Mouse (Mus musculus) hindbrain, postnatal 0 days (tissue): ENCODE measurements around the gene Cers1. TPM values are rescaled to one million over a fixed set of nuclear protein-coding genes. Genes with fewer than 3 reads are reported as not detected.
A peak's percentile ranks its signal among the peaks of the same experiment; 100 is the strongest.

Experiments used
- ATAC-seq: fragments of 200-750 bp; cut with Nextera tagmentation; 2 replicates; pipeline ENCODE4 v1.8.0; 2017; ENCODE audit warnings: mild to moderate bottlenecking, moderate TSS enrichment, moderate library complexity
- DNase-seq: peaks from one replicate; pipeline ENCODE4 v3.0.0-alpha.2; 2015; ENCODE audit warnings: low spot score
- H3K27ac ChIP-seq: fragments of 300-500 bp; sonication (generic); 2 replicates; pipeline ENCODE4 v1.5.1; 2014; ENCODE audit warnings: mild to moderate bottlenecking
- H3K27me3 ChIP-seq: fragments of 300-500 bp; sonication (generic); 2 replicates; pipeline ENCODE4 v1.6.1; 2014; ENCODE audit warnings: low read length, mixed read lengths; ENCODE audit not compliant: insufficient read depth
- H3K36me3 ChIP-seq: fragments of 300-500 bp; sonication (generic); 2 replicates; pipeline ENCODE4 v1.6.1; 2014; ENCODE audit warnings: low read length, mixed read lengths; ENCODE audit not compliant: insufficient read depth
- H3K4me1 ChIP-seq: fragments of 300-500 bp; sonication (generic); 2 replicates; pipeline ENCODE4 v1.6.1; 2014; ENCODE audit warnings: antibody characterized with exemption, low read length, mixed read lengths; ENCODE audit not compliant: insufficient read depth
- H3K4me2 ChIP-seq: fragments of 300-500 bp; sonication (generic); 2 replicates; pipeline ENCODE4 v1.6.1; 2014; ENCODE audit warnings: low read depth, mild to moderate bottlenecking, low read length, moderate library complexity, mixed read lengths
- H3K4me3 ChIP-seq: fragments of 300-500 bp; sonication (generic); 2 replicates; pipeline ENCODE4 v1.5.1; 2014; ENCODE audit warnings: low read length
- H3K9ac ChIP-seq: fragments of 300-500 bp; sonication (generic); replicated peaks from 2 replicates; pipeline ENCODE4 v1.6.1; 2014; ENCODE audit warnings: mild to moderate bottlenecking, low read length, moderate library complexity, mixed read lengths
- H3K9me3 ChIP-seq: fragments of 300-500 bp; sonication (generic); 2 replicates; pipeline ENCODE4 v1.6.1; 2016; ENCODE audit warnings: low read length, mixed read lengths
- CTCF ChIP-seq: IDR thresholded peaks from 2 replicates; pipeline ENCODE4 v1.5.1; 2016; ENCODE audit warnings: antibody characterized with exemption, control low read depth, low read depth
- WGBS: fragments of 180-500 bp; shearing (Covaris S2); extraction: QIAGEN DNeasy Blood & Tissue Kit; methylation state at CpG from one replicate; pipeline ENCODE4 v1.1.7; 2014; 5-methylcytosine and 5-hydroxymethylcytosine counted together
- polyA plus RNA-seq: library from polyadenylated mRNA; unstranded; fragments of >200 nt; fragmentation: Nextera tagmentation; extraction: Ambion mirVana; gene quantifications from 2 replicates; pipeline ENCODE4 v1.2.1, GENCODE M21; 2015
- total RNA-seq: library from RNA; depleted of rRNA; stranded (reverse); fragments of >200 nt; gene quantifications from 2 replicates; pipeline ENCODE4 v1.2.3, GENCODE M21; 2014

Gene Cers1
- total and polyA plus RNA-seq, 2 experiments from 2014 or later, result 45.5 to 92.5 TPM

DNA sequence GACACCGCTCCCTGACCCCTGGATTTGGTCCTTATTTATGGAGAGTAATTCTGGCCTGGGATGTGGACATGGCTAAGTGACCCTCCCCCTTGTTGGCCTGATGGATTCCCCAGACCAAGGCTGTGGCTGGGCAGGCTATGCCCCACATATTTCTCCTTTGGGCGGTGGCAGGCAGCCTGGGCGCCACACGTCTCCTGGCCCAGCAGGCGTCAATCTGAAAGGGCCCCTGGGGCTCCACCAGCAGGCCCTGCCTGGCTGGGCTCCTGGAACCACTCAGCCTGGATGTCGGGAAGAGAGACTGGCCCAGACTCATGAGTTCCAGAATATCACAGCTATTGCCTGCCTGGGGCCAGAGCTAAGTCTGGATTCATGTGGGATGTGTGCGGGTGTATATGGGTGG lies 54.9 kb downstream of the Cers1 start:
- ATAC-seq (no peak), DNase-seq (no peak)
- no peak overlapping the region for H3K4me3 ChIP-seq
- no peaks in the 10 kb centered on the region for H3K9me3 ChIP-seq
- H3K9ac ChIP-seq, result no peak overlapping the region
- H3K4me2 ChIP-seq, result no peak overlapping the region
- 66% methylated on average over 7 of the region's 7 CpGs for WGBS
- no peaks in the 10 kb centered on the region for H3K36me3 ChIP-seq
- TF ChIP-seq CTCF, result no peak
- peaks cover 34% of the 10 kb centered on the region for H3K27me3 ChIP-seq
- no peaks in the 10 kb centered on the region for H3K4me1 ChIP-seq
- H3K27ac ChIP-seq, result no peak overlapping the region

DNA sequence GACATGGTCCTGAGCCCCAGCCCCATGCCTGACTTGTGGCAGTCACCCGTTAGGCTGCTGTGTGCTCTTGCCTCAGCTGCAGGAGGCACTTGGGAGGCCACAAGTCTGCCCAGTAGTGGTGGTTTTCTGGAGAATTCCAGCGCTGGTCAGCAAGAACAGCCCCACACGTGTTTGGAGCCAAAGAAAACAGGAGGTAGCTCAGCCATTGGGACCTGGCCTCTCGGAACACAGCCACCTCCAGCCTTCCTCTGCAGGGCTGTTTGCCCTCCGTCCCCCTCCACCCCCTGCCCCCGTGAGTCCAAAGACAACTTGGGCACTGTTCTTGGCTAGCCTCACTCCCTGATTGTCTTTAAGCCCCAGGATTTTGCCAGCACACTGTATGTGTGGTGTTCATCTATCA lies 56.4 kb downstream of the Cers1 start:
- Histone ChIP-seq H3K27me3 (peaks cover 48% of the 10 kb centered on the region), H3K4me3 (no peak overlapping the region), H3K4me1 (no peaks in the 10 kb centered on the region), H3K4me2 (no peak overlapping the region), H3K36me3 (no peaks in the 10 kb centered on the region), H3K9me3 (no peaks in the 10 kb centered on the region), H3K9ac (no peak overlapping the region), H3K27ac (no peak overlapping the region)
- WGBS, result 32% methylated on average over 6 of the region's 6 CpGs
- no peak for TF ChIP-seq CTCF
- no peak for ATAC-seq
- DNase-seq, result no peak

DNA sequence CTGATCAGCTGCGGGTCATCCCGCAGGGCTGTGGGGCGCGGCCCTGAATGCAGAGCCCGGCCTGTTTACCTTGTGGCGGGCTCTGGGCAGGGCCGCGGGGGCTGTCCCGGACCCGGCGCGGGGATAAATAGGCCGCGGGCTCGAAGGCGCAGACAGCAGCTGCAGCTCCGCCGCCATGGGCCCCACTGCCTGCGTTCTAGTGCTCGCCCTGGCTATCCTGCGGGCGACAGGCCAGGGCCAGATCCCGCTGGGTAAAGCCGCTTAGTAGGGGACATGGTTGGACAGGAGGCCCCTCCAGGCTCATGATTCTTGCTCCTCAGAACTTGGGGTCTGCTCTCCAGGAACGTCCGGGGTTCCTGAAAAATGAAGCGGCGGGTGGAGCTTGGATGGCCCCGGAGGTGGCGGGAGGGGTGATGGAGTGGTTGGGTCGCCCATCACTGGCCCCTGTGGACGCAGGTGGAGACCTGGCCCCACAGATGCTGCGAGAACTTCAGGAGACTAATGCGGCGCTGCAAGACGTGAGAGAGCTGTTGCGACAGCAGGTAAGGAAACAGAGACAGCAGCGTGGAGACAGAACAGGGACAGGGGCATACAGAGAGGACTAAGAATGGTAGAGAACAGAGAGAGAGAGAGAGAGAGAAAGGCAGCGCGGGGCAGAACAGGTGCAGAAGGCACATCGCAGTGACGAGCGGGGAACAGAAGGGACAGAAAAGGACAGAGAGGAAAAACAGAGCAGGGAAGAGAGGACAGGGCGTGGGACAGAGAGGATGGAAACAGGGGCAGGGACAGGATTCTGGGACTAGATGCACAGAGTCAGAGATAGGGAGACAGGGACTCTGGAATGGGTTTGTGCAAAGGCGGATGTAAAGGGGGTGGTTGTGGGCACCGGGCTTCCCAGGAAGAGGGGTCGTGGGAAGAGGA lies 58.1 kb downstream of the Cers1 start, which contains the start of gene Comp:
Gene Comp, plus strand, starts transcription at position 162 of the 921 bp plus-strand sequence.
- H3K27ac ChIP-seq, result no peak within 1 kb of the TSS
- no peak for DNase-seq
- no peak within 1 kb of the TSS for H3K9ac ChIP-seq
- no peak for ATAC-seq
- H3K9me3 ChIP-seq, result no peaks in the 10 kb centered on the region
- peaks cover 58% of the 10 kb centered on the region for H3K27me3 ChIP-seq
- peak within 1 kb of the TSS; percentile 33 for H3K4me2 ChIP-seq
- no peaks in the 10 kb centered on the region for H3K4me1 ChIP-seq
- WGBS, result 3% methylated on average over 47 of the region's 47 CpGs
- H3K36me3 ChIP-seq, result no peaks in the 10 kb centered on the region
- TF ChIP-seq CTCF, result no peak
- peak within 1 kb of the TSS; percentile 17 for H3K4me3 ChIP-seq

DNA sequence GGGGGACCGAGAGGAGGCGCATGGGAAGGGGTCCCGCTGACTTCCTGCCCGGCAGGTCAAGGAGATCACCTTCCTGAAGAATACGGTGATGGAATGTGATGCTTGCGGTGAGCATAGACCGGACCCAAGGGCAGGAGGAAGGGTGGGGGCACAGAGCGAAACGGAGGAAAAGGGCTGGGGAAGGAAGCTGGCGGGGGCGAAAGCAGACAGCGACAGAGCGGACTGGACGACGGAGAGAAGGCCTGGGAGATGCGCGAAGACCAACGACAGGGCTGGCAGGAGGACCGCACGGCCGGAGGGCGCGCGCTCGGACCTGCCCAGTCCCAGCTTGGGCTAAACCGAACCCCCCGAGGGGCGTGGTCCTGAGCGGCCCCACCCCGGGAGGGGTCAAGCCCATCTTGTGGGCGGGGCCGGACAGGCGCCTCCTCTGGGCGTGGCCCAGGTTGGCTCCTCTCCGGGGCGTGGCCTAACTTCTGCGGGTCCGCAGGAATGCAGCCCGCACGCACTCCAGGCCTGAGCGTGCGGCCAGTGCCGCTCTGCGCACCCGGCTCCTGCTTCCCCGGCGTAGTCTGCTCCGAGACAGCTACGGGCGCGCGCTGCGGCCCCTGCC lies 58.8 kb downstream of the Cers1 start:
- Histone ChIP-seq H3K27me3 (peaks cover 63% of the 10 kb centered on the region), H3K27ac (no peak overlapping the region), H3K36me3 (no peaks in the 10 kb centered on the region), H3K4me3 (peak overlapping the region; percentile 17), H3K4me2 (peak overlapping the region; percentile 33), H3K9me3 (no peaks in the 10 kb centered on the region), H3K9ac (no peak overlapping the region), H3K4me1 (no peaks in the 10 kb centered on the region)
- WGBS, result 2% methylated on average over 41 of the region's 53 CpGs
- ATAC-seq (peak; percentile 58), DNase-seq (peak; percentile 50)
- TF ChIP-seq CTCF, result no peak

DNA sequence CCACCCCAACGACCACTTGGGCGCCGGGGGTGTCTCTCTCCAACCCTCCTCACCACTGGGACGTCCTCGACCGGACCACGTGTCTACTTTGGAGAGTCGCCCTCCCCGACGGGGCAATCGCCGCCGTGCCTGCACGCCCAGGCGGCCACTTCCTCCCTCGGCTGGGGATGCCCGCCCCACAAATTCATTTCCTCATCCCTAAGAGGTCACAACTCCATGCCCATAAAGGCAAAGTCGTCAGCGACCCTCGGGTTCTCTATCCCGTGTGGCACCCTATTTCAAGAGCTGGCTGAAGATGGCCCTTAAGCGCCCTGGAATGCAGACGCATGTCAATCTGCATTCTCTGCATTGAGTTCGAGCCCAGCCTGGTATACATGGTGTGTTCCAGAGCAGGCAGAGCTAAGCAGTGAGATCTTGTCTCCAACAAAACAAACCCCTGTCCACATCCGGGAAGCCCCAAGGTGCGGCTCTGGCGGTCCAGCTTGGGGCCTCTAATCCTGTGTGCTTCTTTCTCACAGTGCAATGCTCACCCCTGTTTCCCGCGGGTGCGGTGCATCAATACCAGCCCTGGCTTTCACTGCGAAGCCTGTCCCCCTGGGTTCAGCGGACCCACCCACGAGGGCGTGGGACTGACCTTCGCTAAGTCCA lies 59.8 kb downstream of the Cers1 start:
- DNase-seq (no peak), ATAC-seq (no peak)
- Histone ChIP-seq H3K4me1 (no peaks in the 10 kb centered on the region), H3K27me3 (peaks cover 63% of the 10 kb centered on the region), H3K36me3 (no peaks in the 10 kb centered on the region), H3K9ac (no peak overlapping the region), H3K9me3 (no peaks in the 10 kb centered on the region), H3K4me2 (no peak overlapping the region), H3K27ac (no peak overlapping the region), H3K4me3 (0 out of 2 replicates have a peak overlapping the region, but pooled peaks have one; percentile 17)
- WGBS, result 7% methylated on average over 35 of the region's 35 CpGs
- TF ChIP-seq CTCF, result no peak

- TF ChIP-seq CTCF, result no peak
- H3K9ac ChIP-seq, result no peak overlapping the region
- no peak overlapping the region for H3K4me3 ChIP-seq
- no peaks in the 10 kb centered on the region for H3K36me3 ChIP-seq
- H3K4me1 ChIP-seq, result no peaks in the 10 kb centered on the region
- no peak overlapping the region for H3K4me2 ChIP-seq
- no peak for ATAC-seq
- no peak overlapping the region for H3K27ac ChIP-seq
- no peak for DNase-seq
- no peaks in the 10 kb centered on the region for H3K9me3 ChIP-seq
- 6% methylated on average over 37 of the region's 37 CpGs for whole genome bisulfite sequencing
- peaks cover 63% of the 10 kb centered on the region for H3K27me3 ChIP-seq
Measured at GRCm38 (mm10) chr8:70376275-70376741, 60.7 kb downstream of the Cers1 start.
